Mouse (Mus musculus): ENCODE measurements around the gene Usp2.

The Usp2 gene

DNA sequence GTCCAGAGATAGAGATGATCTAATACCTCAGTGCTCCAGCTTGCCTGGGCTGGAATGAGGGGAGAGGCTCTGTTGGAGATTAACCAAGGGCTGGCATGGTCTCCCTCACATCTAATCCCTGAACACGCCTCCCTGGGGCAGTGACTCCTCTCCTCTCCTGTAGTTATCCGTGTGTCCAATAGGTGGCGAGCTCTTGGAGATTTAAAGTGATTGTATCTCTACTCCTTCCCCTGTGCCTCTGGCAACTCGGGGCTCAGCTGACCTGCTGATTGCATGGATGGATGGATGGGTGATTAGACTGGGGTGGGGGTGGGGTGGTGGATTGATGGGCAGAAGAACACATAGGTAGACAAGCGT lies 9.9 kb downstream of the Usp2 start:
- peak; percentile 88 for DNase-seq

DNA sequence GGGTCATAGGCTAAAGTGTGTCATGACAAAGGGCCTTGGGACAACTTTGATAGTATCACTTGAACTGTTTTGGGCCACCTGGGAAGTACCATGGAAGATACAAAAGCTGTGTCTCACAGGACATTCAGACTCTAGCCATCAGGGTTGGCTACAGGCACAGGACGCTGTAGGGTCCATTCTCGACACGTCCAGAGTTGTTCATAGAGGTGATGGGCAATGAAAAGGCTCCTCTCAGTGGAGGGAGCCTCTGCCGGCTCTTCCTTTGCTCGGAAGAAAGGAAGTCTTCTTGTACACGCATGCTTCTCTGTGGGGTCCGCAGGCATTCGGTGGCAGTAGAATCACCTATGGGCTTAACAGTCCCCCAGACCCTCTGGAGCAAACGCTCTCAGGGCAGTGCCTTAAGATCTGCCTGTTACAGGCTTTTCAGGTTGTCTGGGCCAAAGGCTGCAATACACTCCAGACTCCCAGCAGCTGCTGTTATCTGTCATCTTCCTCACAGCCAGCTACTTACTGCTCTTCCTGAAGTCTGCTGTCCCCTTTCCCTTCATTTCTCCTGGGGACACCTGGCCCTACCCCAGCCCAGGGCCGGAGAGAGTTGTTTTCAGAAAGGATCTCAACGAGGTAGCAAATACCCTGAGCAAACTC lies 10.6 kb downstream of the Usp2 start:
- no peak for DNase-seq

DNA sequence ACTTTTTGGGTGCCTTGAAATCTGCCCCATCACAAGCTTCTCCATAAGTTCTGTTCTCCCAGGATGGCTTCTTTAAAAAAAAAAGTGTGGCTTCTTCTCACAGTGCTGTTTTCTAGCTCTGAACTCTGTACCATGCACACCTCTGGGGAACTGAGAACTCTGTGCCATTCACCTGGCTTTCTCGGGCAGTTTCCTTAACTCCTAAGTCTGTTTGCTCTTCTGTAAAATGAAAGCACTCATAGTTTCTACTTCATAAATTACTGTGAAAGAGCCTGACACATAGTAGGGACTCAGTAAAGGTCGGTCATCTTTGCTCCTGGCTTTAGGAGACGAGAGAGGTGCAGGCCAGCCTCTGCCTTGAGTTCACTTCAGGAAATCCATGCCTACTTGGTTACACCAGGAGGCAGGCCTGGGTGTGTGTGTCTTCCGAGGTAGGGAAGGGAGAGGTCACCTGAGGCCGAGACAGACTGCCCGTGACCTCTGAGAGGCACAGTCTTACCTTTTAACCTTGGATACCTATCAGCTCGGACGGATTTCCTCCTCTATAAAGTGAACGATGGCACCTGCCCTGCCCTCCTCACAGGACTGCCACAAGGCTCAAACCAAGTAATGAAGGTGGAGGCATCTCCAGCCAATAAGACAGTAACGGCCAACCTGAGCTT lies 11.4 kb downstream of the Usp2 start:
- DNase-seq, result peak; percentile 58

DNA sequence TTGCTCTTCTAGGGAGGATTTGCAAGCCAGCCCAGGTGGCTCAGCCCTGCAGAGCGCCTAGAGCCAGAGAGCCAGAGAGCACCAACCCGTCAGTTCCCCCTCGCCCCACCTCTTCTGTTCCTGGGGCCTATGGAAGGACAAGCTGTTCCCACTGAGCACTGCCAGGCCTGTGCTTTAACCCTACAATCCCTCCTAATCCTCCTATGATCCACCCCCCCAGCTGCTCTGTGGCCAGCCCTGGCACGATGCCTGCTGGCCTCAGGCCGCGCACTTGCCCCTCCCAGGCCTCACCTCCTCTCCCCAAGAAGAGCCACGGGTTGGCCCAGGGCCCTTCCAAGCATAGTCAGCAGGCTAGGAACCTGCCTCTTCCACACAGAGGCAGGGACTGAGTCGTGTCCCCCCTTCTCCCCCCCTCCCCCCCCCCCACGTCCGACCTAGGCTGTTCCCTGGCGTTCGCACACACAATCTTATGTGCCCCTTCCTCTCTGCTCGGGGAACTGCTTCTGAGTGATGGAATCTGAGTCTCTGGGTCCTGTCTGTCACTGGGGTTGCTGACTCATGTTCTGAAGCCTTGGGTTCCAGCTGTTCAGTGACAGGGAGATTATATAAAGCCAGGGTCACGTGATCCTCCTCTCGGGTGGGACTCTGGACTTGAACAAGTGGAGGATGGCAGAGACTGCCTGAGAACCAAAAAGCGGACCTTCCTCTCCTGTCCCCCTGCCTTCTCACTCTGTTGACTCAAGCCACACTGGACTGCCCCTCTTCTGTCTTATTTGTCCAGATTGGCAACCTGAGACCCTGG lies 12.3 kb downstream of the Usp2 start:
- DNase-seq, result peak; percentile 95

DNA sequence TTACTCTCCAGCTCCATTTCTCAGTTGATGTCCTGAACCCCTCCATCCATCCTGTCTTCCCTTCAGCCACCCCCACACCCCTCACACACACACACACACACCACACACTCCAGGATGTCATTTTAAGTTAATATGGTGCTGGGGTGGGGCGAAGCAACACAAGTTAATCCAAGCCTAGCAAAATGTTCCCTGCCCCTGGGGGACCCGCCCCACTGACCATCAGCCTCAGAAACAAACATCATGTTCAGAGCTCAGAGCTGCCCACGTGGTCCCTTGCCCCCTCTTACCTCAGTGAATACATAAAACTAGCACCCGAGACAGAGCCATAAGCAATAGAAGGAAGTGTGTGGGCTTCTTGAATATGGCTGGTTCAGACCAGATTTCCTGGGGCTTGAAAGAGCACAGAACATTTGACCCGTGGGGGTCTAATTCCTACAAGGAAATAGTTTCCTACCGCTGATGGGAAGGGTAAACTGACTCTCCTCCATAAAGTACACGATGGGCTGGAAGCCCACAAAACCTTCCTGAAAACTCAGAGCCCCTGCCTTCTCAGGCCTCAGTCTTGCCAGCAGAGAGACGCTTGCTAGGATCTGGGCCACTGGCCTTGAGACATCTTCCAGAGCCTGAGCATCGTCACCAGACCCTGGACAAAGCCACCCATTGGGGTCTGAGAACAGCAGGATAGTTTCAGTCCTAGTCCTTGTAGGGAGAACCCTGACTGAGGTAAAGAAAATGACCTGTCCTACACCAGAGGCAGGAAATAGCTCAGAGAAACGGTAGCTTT lies 13.4 kb downstream of the Usp2 start:
- peak; percentile 89 for DNase-seq

DNA sequence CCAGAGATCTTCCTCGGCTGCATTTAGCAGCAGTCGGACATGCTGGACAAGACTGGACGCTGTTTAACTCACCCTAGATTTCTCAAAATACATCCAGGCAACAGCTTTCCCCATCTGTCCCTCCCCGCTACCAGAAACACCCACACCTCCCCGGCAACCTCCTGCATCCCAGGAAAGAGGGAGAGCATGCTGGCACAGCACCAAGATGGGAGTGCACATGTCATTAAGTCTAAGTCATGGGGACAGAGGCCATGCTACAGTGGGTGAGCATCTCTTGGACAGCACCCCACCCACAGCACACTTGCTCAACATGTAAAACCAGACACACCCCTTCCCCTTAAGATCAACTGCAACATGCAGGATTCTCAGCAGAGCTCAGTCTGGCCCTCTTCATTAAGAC lies 14.1 kb downstream of the Usp2 start:
- peak; percentile 70 for DNase-seq

DNA sequence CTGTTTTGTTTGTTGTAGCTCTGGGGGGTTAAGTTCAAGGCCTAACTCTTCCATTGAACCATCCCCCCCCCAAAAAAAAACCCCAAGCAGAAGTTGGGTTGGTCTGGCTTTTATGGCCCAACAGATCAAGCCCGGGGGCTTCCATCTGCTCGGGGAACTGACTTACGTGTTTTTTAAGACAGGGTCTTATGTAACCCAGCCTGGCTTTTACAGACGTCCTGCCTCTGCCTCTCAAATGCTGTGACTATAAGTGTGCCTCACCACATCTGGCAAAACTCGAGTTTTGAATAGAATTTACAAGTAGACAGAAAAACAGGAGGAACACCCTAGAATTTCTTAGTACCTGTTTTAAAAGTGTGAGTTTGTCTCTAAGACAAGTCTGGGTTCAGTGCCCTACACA lies 14.8 kb downstream of the Usp2 start:
- no peak for DNase-seq

DNA sequence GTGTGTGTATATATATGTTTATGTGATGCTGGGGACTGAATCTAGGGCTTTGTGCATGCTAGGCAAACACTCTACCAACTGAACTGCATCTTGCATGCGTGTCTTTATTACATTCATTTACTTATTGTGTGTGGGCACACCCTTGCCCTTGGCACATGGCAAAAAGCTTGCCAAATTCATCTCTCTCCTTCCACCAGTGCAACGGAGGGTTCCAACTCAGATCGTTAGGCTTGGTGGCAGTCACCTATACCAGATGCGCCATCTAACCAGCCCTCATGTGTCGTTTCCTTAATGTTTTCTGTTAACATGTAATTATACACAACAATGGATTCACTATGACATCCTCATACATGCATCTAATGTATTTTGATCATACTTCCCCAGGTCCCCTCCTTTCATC lies 15.4 kb downstream of the Usp2 start:
- no peak for DNase-seq

DNA sequence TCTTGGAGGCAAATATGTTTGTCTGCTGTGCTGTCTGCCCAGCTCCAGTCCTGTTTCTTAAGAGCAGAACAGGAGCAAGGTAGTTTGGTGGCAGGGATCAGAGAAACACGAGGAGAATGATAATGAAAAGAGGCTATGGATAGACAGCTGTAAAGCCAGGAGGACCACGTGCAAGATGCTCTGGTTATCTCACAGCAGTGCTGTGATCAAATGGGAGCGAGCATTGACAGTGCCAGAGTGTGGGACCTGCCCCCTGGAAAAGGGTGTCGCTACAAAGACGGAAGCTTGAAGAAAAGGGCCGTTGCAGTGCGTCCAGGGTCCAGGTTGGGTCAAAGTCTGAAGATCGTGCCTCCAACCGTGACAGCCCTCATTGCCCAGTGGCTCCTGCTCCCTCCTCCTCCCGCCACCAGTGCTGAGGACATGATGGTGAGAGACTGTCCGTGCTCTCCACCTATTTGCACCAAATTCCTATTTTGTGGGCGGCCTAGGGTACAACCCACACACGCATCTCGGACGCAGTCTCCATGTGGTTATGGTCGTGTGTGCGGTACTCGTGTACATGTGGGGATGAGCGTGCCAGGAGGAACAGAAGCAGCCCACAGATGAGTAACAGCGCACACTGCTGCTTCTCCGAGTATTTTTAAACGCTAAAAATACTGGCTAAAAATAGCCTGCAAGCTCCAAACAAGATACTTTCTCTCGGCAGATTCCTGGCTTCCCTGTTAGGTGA lies 16.7 kb downstream of the Usp2 start:
- peak; percentile 85 for DNase-seq

DNA sequence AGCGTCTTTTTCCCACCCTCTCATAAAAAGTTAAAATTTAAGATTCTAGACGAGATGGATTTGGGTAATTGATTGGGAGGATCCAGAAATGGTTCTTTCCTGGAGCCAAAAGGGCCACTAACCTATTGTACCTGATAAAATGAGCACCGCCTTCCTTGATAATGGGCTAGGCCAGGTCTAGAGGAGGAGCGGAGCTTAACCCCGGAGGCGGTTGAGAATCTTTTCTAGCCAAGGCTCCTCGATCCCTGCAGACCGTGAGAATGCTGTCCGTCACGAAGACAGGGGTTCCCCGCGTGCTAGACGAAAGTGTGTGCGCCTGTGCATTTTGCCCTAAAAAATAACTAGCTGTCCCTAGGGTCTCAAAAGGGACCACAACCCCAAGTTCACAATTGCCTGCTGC lies 17.4 kb downstream of the Usp2 start:
- no peak for DNase-seq

DNA sequence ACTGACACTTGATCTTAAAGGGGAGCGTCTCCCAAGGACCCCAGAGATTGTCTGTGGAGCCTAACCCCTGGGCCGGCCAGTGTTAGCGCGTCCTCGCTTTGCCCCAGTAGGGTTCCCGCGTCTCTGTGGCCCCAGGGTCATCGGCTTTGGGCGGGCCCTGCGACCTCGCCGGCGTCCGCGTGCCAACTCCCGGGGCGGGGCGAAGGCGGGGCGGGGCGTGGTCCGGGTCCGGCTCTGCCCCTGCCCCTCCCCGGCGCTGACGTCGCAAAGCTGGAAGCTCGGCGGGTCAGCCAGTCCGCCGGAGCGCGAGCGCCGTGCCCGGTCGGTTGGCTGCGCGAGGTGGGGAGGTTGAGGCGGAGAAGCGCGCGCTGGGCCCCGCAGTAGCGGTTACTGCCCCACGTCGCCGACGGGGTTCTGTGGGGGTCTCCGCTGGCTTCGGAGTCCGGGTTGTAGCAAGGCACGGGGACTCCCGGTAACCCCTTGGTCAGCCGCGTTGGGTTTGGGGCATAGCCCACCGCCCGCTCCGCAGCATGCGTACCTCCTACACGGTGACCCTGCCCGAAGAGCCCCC lies 17.9 kb downstream of the Usp2 start:
- peak; percentile 98 for DNase-seq

DNA sequence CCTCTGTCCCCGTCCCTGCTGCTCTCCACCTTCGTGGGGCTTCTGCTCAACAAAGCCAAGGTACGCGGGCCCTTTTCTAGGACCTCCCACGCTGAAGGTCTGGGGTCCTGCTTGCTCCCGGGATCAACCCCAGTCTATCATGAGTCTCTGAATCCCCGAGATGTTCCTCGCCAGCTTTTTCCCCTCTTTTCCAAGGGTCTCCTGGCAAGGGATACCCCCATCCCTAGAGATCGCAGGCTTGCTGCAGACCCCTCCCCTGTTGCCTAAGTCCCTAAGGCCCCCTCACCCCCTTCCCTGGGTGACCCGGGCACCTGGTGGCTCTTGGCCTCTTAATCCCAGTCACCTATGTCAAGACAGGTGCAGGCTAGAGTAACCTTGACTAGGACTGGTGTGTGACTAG lies 18.5 kb downstream of the Usp2 start:
- DNase-seq, result no peak

DNA sequence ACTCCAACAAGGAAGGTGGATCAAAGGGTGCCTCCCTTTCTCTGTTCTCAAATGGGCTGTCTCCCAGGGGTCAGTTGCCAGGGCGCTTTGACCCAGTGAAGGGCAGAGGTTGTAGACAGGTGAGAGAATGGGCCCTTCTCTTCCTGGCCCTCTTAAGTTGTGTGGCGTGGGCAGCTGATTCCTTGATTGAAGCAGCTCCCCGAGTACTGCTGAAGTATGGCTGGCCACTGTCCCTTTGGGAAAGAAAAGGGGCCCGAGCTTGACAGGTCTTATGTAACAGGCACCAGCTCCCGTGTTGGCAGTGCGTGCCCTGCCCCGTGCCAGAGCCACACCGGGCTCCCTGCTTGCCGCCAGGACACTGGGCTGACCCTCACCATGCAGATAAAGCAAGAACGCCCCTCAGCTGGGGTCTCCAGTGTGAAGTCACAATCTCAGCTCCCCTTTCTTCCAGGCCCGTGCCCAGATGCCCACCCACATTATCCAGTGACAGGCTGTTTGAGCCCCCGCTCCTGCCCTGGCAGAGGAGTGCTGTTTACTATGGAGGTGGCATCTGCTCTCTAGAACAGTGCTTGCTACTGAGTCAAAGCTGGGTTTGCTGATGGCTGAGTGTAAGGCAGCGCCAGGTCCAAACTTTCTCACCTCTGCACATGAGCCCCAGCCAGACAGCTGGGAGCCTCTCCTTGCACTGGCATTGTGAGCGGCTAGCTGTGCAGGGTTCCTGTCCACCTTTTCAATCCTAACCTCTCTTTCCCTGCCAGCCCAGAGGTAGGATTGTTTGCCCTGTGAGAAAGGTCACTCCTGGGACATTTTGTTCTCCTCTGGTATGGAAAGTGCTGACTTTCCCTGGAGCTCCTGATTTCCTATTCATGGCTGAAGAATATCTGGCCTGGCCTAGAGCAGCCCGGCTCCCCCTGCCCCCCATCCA lies 19.2 kb downstream of the Usp2 start:
- DNase-seq, result peak; percentile 64

DNA sequence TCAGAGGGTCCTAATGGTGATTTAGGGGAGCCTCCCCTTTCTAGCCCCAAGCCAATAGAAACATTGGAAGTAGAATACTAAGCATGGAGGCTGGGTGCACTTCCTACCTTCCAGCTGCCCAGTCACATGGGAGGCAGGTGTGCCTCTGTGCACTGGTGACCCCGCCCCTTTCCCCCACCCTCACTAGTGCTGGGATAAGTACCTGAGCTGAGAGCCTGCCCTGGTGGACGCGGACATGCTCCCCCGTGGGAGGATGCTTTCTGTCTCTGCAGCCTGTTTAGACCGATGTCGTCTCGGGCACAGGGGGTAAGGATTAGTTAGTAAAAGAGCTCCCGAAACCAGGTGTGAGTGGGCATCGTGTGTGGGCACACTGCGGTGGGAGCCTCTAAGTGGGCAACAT lies 20.1 kb downstream of the Usp2 start:
- DNase-seq, result peak; percentile 67

DNA sequence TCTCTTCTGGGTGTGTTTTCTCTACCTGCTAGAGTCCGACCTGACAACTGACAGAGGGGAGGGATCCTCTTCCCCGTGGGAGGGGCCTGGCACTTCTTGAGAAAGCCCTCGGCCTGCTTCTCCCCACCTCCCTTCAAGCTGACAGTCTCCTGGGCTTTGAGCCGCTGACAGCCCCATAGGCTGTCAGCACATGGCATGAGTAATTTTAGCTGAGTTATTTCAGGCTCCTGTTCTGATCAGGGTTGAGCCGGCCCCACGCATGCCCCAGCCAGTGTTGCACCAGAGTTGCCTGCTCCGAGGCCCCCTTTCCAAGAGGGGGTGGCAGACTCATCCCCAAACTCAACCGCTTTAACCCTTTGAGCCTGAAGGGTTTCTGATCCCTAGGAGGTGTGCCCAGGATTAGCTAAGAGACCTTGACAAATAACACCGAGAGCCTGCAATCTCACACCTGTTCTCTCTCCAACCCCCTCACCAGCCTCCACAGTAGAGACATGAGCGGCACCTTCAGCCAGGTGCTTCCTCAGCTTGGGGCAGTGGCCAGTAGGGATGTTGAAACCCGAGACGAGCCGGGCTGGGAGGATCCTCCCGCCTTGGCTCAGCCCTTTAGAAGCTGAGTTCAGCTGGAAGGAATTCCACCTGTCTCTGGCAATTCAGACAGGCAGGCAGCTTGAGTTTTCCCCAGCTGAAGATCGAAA lies 21.1 kb downstream of the Usp2 start:
- DNase-seq, result no peak

DNA sequence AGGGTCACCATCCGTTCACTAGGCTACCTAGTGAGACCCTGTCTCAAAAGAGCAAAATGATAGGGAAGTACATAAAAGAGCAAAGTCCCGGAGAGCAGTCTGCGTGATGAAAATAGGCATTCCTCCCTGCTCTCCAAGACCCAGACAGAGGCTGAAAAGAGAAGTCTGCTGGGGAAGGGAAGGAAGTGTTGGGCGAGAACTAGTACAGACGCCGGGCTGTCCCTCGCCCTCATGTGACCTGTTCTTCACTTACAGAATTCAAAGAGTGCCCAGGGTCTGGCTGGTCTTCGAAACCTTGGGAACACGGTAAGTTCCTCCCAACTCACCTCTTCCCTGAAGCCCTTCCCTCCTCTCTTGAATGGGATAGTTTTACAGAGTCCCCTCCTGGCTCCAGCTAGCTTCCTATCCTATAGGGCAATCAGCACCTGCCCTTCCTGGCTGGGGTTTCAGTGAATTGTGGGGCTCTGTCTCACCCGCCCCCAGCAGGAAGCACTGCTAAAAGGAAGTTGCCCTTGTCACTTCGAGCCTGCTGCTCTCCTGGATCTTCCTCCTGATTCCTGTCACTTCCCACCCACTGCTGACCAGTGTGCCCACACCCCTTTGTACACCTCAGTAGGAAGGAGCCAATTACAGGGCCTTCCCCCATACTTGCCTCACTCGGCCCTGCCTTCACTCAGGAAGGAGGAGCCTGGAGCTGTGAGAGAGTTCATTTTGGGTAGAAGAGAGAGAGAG lies 22.2 kb downstream of the Usp2 start:
- no peak for DNase-seq

DNA sequence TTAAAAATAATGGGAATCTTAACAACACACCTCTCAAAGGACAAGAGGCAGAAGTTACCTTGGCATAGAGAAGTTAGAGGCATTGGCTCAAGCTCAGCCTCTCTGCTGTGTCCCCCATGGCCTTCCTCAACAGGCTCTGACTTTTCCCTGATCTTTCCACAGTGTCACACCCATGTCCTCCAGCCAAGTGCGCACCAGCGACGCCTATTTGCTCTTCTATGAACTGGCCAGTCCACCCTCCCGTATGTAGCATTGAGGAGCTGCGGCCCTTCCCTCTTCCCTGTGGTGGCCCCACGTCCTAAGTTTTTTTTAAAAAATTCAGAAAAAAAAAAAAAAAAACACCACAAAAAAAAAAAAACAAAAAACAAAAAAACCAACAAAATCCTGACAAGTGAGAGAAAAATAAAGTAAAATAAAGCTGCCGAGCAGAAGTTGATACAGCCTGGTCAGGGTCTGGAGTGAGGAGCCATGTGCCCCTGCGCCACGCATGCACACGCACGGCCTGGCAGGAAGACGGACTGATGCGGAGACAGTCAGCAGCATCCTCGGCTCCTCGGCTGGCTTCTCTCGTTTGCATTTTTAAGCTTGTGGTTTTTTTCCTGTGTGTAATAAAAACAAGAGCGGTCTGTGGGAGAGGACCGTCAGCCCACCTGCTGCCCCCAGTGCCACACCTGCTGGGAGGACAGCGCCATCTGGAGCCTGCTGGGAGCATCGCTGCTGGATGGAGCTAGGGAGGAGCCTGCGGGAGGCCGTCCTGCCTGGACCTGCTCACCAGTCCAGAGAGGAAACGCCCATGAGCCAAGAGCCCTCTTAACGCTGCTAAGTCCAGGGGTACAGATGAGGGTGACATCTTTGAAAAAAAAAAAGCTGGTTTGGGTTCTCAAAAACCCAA lies 27.0 kb downstream of the Usp2 start:
- peak; percentile 82 for DNase-seq

DNA sequence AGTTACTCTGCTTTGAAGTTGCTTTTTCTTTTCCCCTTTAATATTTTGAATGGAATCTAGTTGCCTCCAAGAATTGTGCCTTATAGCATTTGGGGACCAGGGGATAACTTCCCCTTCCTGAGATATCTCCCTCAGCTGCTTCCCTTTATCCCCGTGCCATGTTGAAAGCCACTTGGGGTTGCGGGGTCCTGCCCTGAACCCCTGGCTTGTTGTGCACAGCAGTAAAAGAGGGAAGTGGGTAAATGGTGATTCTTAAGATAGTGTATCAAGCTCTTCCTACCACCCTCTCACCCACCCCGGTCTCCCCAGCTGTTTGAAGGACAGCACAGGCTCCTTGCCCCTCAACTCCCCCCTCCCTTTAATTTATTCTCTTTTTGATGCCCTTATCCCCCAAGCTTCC lies 27.9 kb downstream of the Usp2 start:
- no peak for DNase-seq

DNA sequence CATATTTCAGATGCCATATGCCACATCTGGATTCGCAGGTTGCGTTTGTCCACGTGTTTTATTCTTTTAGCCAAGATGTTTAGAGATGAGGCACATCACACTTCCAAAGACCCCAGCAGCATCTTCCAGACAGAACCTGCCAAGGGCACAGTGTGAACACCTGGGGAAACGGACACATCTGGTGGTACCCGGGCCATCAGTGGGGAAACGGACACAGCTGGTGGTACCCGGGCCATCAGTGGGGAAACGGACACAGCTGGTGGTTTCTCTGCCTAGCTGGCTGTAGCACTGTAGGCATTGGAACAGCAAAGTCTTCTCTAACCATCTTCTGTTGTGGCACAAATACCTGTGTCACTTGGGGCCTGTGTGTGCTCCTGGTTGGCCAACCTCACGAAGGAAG lies 29.0 kb downstream of the Usp2 start:
- DNase-seq, result no peak

All from kidney, postnatal 14 days (tissue).